Mouse (Mus musculus) urinary bladder, postnatal 10 days (tissue): ENCODE data around the gene Dop1b.
"Not testable (repeated sequence)": the region's sequence is repeated elsewhere in the genome, so short reads cannot be mapped to it uniquely, and the experiment has no call there.

Experiments
- DNase-seq: peaks from one replicate; pipeline ENCODE4 v3.0.0; 2022; ENCODE audit warnings: low spot score

The Dop1b gene

DNA sequence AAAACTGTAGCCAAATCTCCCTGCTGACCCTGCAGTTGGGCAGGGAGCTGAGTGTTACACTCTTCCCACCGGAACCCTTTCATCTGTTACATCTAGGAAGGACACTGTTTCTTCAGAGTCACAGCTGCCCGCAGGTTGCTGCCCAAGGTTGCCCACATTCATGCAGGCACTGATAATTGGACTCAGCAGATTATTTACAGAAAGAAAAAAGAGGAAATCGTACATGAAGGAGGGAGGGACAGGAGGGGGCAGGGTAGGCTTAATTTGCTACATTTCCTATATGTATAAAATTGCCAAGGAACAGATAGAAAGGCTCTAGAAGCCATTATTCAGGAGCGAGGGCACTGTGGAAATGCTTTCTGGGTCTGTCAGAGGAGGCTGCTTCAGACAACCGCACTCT lies 44.9 kb downstream of the Dop1b start:
- DNase-seq = no peak

DNA sequence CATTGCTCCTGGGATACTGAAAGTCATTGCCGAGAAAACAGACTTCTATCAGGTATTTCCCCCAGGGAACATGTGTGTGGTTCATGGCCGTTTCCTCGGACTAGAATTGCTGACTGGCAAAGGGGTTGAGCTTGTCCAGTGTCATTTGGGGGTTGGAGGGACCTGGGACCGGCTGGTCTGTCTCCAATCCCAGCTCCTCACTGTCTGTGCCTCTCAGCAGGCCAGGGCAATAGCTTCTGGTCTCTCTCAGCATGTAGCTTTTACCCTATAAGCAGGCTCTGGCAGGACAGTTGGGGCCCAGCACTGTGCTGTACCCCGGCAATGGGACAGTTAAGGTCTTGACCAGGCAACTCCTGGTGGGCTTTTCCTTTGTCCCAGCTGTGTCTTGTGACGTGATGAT lies 51.7 kb downstream of the Dop1b start:
- no peak for DNase-seq

DNA sequence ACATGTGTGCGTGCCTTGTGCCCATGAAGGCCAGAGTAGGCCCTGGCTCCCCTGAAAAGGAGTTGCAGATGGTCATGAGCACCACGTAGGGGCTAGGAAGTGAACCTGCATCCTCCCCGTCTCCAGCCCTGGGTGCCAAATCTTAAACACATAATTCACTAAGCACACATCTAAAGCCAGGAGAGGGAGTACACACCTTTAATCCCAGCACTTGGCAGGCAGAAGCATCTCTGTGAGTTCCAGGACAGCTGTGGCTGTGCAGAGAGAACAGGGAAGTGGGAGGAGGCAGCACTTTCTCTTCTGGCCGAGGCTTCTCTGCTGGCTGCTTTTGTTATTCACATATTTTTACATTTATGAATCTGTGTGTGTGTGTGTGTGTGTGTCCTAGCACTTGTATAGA lies 52.9 kb downstream of the Dop1b start:
- no peak for DNase-seq

DNA sequence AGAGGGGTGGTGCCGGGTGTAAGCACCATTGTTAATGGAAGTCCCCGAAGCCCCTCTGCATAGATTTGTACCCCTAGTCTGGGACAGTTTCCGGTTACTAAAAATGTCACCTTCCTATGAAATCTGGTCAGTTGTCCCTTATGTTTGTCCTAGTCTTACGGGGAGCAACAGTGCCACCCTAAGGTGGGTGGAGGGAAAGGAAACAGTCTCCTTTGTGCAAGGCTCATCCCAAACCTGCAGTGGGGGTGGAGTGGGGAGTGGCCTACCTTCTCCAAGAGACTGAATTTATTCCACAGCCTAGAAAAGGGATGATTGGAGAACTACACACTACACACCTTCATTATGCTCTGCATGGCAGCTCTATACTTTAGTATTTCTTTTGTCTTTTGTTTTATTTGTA lies 55.3 kb downstream of the Dop1b start:
- no peak for DNase-seq

GRCm38 (mm10) chr16:93767548-93767947 lies 55.8 kb downstream of the Dop1b start:
- no peak for DNase-seq

DNA sequence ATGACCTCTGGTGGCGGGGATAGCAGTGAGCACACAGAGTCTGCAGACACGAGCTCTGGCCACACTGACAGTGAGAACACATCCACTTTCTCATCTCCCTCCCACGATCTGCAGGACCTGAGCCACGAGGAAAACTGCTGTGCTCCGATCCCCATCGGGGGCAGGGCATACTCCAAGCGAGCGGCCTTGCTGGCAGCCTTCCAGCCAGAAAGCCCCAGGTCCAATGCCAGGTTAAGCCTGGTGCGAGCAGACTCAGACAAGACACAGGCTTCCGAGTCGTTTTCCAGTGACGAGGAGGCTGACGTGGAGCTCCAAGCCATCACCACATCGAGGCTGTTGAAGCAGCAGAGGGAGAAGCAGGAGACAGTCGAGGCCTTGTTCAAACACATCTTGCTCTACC lies 57.9 kb downstream of the Dop1b start:
- DNase-seq = no peak

- DNase-seq = no peak
Observed at GRCm38 (mm10) chr16:93770271-93770926, 58.7 kb downstream of the Dop1b start.

DNA sequence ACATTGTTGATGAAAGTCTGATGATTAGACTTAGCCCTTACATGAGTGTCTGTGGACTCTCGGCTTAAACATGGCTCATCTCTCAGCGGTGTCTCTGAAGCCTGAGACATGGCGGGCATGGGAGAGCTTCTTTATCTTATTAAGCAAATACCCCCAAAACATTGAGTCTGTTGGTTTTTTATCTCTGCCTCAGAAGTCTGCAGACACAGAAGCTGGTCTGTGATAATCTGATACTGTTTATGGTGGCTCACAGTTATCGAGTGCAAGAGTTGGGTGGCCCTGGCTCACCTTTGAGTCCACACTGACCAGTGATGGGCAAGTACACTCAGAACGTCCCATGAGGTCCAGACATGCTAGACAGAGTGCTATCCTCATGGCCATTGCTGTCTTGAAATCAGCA lies 63.0 kb downstream of the Dop1b start:
- DNase-seq = no peak

- no peak for DNase-seq
Observed at GRCm38 (mm10) chr16:93776468-93776867, 64.8 kb downstream of the Dop1b start.

GRCm38 (mm10) chr16:93777247-93777999 lies 65.7 kb downstream of the Dop1b start:
- DNase-seq = no peak

DNA sequence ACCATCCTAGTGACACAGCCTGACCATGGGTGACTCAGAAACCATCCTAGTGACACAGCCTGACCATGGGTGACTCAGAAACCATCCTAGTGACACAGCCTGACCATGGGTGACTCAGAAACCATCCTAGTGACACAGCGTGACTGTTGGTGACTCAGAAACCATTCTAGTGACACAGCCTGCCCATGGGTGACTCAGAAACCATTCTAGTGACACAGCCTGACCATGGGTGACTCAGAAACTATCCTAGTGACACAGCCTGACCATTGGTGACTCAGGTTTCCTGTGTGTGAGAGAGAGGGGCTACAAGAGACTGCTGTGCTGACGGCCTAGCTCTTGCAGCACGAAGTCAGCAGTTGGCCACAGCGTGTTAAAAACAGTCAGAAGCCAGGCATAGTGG lies 66.7 kb downstream of the Dop1b start:
- not testable (repeated sequence) for DNase-seq

DNA sequence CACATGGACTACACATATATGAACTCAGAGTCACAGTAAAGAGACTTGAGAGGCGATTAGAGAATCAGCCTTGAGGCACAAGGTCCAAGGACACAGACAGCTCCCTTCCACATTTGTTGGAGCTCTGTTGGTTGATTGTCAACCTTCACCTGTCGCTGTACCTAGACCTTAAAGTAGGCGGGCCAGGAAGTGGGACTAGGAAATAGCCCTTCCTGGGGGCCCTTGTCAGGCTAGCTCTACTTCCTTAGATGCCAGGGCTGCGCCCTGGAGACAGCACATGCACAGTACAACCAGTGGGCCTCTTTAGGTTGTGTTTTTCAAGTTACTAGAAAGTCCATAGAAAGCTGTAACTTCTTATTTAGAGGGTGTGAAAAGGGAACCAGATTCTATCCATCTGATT lies 67.8 kb downstream of the Dop1b start:
- DNase-seq = no peak

DNA sequence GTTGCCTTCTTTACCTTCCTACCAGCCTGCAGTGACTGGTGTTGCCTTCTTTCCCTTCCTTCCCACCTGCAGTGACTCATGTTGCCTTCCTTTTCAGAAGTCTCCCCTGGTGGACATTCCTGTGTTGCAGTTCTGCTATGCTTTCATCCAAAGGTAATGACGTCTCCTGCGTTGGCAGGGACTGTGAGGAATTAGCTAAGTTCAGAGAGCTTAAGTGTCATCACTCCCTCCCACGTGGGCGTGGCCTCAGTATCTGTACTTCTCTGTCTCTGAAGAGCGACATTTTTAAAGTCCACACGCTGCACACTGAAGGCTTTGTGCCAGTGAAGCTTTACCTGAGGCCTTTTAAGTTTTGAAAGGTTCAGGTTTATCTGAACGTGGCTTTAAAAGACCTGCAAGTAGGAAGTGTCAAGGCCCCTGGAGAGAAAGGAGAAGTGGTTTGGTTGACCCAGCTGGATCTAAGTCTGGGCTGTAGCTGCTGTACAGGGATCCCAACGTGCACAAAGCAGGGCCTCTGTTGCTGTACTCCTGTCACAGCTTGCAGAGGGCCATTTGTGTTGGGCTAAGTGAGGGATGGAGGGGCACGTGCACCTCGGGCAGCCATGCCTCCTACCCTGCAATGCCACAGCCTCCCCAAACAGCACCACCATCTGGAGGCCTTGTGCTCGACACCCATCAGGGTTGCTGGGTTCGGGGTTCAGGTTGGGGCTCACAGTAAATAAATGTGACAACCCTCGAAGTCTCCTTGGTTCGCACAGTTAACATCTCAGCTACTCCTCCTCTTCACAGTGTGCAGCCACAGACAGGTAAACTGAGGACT lies 69.2 kb downstream of the Dop1b start:
- no peak for DNase-seq

- DNase-seq = no peak
Observed at GRCm38 (mm10) chr16:93784175-93784574, 72.5 kb downstream of the Dop1b start.

DNA sequence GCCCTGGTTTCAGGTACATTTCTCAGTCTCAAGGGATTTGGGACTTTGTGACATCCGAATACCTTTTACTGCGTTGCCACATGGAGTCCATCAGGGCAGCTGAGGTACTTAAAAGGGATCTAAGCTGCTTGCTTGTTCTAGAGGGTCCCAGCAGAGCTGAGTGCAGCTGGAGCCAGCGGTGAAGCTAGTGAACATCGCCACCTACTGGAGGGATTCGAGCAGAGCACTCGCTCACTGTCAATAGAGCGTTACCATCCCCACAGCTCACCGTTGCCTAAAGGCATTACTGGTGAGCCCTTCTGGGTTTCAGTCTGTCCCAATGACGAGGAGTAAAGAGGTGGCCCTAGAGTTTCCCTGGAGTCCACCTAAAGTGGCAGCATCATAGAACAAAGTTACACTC lies 74.1 kb downstream of the Dop1b start:
- DNase-seq = no peak

GRCm38 (mm10) chr16:93788388-93788787 lies 76.7 kb downstream of the Dop1b start:
- DNase-seq = no peak

DNA sequence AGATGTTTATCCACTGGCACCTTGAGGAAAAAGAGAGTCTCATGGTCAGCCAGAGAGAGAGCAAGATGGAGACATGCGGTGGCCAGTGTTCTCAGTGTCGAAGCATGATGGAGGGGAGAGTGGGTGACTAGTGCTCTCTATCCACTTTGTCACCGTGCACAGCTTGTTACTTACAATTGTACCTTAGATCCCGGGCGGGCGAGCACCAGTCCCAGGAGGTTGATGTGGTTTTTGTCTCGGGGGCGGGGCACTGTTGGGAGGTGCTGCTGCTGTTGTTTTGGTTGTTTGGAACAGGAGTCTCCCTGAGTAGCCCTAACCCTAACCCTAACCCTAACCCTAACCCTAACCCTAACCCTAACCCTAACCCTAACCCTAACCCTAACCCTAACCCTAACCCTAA lies 77.2 kb downstream of the Dop1b start:
- DNase-seq = no peak

DNA sequence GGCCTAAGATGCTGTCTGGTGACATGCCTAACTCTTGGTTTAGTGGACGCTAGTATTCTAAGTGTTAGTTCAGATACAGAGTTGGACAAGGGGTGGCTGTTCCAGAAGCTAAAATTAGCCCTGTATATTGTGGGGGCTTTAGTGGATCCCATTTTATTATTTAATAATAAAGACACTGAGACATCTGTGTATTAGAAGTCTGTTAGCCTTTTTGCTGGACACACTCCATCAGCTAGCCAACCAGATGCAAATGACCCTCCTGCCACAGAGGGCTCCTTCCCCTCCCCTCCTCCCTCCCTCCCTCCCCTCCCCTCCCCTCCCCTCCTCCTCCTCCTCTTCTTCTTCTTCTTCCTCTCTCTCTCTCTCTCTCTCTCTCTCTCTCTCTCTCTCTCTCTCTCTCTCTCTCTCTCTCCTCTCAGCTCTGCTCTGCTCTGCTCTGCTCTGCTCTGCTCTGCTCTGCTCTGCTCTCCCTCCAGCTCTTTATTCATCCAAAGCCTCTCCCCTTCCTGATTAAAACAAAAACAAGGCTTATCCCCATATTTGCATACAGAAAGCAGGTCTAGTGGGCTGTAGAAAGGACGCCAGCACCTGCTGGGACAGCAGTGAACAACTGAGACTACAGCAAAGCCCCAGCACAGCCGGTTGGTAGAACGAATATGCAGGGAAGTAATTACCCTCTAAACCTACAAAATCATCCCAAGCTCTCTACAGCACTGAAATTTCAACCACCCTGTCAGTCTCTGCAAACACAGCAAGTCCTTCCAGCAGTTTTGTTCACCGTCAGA lies 78.5 kb downstream of the Dop1b start:
- no peak for DNase-seq

DNA sequence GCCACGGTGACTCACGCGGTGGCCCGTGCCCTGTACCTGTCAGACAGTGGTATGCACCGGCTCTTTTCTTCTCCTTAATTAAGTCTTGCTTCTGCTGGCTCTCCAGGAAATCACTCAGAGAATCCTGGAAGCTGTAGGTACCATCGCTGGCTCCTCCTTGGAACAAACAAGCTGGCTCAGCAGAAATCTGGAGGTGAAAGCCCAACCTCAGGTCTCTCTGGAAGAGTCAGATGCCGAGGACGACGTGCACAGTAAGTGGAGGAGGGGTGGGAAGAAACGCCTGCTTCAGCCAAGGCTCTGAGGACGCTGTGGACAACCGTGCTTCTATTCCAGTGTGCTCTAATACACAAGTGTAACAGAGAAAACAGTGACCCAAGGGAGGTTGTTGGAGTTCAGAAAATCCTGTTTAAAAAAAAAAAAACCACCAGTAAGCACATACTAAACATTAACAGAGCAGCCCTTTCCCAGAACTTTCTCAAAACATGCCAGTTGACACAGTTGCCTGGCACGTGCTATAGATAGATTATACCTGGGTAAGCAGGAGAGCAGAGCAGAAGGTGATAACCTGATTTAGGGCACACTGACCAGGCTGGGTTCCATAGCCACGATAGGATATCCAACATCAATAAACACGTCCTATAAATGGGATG lies 81.4 kb downstream of the Dop1b start:
- no peak for DNase-seq

- DNase-seq = no peak
Observed at GRCm38 (mm10) chr16:93794845-93795244, 83.1 kb downstream of the Dop1b start.

GRCm38 (mm10) chr16:93795391-93795790 lies 83.7 kb downstream of the Dop1b start:
- DNase-seq = no peak
